Mouse (Mus musculus) heart, embryonic 15.5 days (tissue): ENCODE data around the gene Zfp709. TPM values are rescaled to one million over a fixed set of nuclear protein-coding genes. Genes with fewer than 3 reads are reported as not detected.
"Not testable (repeated sequence)": the region's sequence is repeated elsewhere in the genome, so short reads cannot be mapped to it uniquely, and the experiment has no call there.

Experiments used
- ATAC-seq: fragments of 200-750 bp; cut with Nextera tagmentation; replicated peaks from 2 replicates; pipeline ENCODE4 v1.8.0; 2017; ENCODE audit warnings: low read depth, moderate TSS enrichment; ENCODE audit not compliant: insufficient number of reproducible peaks, insufficient read depth, low FRiP score
- H3K27ac ChIP-seq: fragments of 300-500 bp; sonication (generic); 2 replicates; pipeline ENCODE4 v1.5.1; 2015; ENCODE audit warnings: mild to moderate bottlenecking, inconsistent platforms
- H3K27me3 ChIP-seq: fragments of 300-500 bp; sonication (generic); 2 replicates; pipeline ENCODE4 v1.6.1; 2015; ENCODE audit warnings: inconsistent platforms
- H3K36me3 ChIP-seq: fragments of 300-500 bp; sonication (generic); 2 replicates; pipeline ENCODE4 v1.6.1; 2015; ENCODE audit warnings: mild to moderate bottlenecking, inconsistent platforms
- H3K4me1 ChIP-seq: fragments of 300-500 bp; sonication (generic); replicated peaks from 2 replicates; pipeline ENCODE4 v1.6.1; 2015; ENCODE audit warnings: inconsistent platforms
- H3K4me2 ChIP-seq: fragments of 300-500 bp; sonication (generic); 2 replicates; pipeline ENCODE4 v1.6.1; 2015; ENCODE audit warnings: inconsistent platforms, mild to moderate bottlenecking, moderate library complexity
- H3K4me3 ChIP-seq: fragments of 300-500 bp; sonication (generic); 2 replicates; pipeline ENCODE4 v1.5.1; 2015; ENCODE audit warnings: mild to moderate bottlenecking, inconsistent platforms
- H3K9ac ChIP-seq: fragments of 300-500 bp; sonication (generic); 2 replicates; pipeline ENCODE4 v1.6.1; 2015; ENCODE audit warnings: mild to moderate bottlenecking, inconsistent platforms
- H3K9me3 ChIP-seq: fragments of 300-500 bp; sonication (generic); replicated peaks from 2 replicates; pipeline ENCODE4 v1.6.1; 2016; ENCODE audit warnings: inconsistent platforms
- WGBS: fragments of 180-500 bp; shearing (Covaris S2); methylation state at CpG from one replicate; pipeline ENCODE4 v1.1.7; 2015; ENCODE audit warnings: mixed read lengths; 5-methylcytosine and 5-hydroxymethylcytosine counted together
- polyA plus RNA-seq: library from polyadenylated mRNA; unstranded; fragments of >200 nt; fragmentation: Nextera tagmentation; extraction: Ambion mirVana; gene quantifications from 2 replicates; pipeline ENCODE4 v1.2.1, GENCODE M21; 2015

Gene Zfp709
- polyA plus RNA-seq = 3.7 and 5.7 TPM in 2 replicates

DNA sequence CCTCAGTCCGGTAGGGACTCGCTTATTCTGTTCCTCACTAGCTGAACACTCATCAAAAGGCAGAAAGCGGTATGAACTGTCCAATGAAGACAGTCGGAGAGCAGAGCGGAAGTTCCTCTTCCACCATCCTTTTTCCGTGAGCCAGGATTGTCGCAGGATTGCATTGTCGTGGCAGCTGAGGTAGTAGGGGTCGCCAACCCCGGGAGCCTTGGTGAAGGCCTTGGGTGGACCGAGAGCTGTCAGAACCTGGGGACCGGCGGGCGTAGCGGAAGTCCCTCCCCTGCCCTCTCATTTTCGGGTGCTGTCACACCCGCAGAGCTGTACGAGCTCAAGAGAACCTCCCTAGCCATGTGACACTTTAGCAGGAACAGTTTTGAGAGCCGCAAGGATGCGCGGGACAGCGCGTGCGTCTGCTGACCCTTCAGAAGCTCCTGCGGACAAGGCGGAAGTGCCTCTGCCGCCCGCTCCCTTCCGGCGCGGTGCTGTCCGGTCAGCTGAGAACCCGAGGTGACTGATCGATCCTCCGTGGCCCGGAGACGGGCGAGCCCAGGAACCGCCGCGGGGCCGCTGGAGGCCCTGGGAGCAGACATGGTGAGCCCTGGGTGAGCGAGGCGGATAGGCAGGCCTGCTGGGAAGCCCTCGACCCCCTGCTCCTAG lies at the start of gene Zfp709:
Zfp709 (plus strand) TSS at position 402 of the 657 bp plus-strand sequence.
- H3K9ac ChIP-seq = peak within 1 kb of the TSS; percentile 83
- ATAC-seq = peak; percentile 84

DNA sequence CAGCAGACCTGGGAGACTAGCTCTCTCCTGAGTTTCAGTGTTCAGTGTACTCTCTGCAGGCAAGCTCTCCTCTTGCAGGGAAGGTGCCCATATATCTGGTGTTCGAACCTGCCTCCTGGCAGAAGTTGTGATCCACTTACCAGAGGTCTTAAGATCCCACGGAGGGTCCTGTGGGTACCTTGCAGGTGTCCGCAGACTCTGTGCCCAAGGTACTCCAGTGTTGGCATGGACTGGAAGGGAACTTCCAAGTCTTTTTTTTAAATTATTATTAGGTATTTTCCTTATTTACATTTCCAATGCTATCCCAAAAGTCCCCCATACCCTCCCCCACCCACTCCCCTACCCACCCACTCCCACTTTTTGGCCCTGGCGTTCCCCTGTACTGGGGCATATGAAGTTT lies 43.6 kb upstream of the Zfp709 start:
- H3K36me3 ChIP-seq, H3K9me3 ChIP-seq, H3K4me3 ChIP-seq, ATAC-seq, H3K27ac ChIP-seq, H3K4me1 ChIP-seq, H3K9ac ChIP-seq, H3K4me2 ChIP-seq, H3K27me3 ChIP-seq: not testable (repeated sequence)
- 75% methylated on average over 4 of the region's 4 CpGs for WGBS

More for the DNA sequence above, at the start of gene Zfp709:
- H3K36me3 ChIP-seq = peaks cover 22% of the 10 kb centered on the region
- H3K27ac ChIP-seq = peak within 1 kb of the TSS; percentile 78
- peaks cover 9% of the 10 kb centered on the region; the same call in 1 of the 2 replicates for H3K9me3 ChIP-seq
- H3K4me2 ChIP-seq = peak within 1 kb of the TSS; percentile 93
- WGBS = 4% methylated on average over 44 of the region's 45 CpGs
- H3K27me3 ChIP-seq = no peaks in the 10 kb centered on the region
- H3K4me1 ChIP-seq = 0 out of 2 replicates have a peak, but pooled peaks cover 4% of the 10 kb centered on the region
- H3K4me3 ChIP-seq = peak within 1 kb of the TSS; percentile 73

DNA sequence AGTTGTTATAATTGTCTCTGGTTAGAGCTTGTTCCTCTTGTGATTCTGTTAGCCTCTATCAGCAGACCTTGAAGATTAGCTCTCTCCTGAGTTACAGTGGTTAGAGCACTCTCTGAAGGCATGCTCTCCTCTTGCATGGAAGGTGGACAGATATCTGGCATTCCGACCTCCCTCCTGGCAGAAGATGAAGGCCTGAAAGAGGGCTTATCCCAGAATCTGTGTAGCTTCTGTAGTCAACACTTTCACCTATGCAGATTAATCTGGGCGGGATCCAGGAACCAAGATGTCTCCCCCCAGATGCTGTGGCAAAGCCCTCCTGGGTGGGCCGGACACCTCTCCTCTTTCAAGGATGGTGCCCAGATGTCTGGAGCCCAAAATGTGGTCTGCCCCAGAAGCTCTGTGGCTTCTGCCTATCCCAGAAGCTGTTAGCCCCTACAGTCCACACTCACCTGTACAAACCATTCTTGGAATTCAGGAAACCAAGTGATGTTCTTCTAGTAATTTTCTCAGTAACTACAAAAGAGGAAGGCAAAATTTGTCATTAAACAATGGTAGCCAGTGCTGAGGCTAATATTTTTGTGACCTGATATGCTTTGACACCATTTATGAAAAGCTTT lies 40.5 kb upstream of the Zfp709 start:
- H3K9me3 ChIP-seq, H3K9ac ChIP-seq, H3K4me1 ChIP-seq, H3K4me2 ChIP-seq, H3K27ac ChIP-seq, H3K27me3 ChIP-seq, H3K36me3 ChIP-seq, H3K4me3 ChIP-seq: not testable (repeated sequence)
- ATAC-seq = peak; percentile 73
- WGBS = 76% methylated on average over 3 of the region's 3 CpGs

DNA sequence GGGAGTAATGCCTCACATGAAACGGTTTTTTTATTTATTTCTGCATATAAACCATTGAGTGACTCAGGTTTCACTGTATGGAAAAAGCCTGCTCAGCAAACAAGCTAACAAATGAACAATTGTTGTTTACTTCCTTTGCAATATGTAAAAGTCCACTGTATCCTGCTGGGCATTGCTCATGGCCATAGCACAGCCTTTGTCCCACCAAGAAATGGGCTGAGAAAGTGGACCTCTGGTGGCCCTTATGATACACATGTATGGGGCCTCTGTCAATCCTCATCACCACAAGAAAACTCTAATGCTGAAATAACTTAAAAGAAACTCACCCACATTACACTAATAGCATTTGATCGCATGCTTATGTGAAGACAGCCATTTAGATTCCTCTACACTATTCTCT lies 39.3 kb upstream of the Zfp709 start:
- H3K4me2 ChIP-seq, H3K27me3 ChIP-seq, H3K4me1 ChIP-seq, H3K9me3 ChIP-seq, H3K36me3 ChIP-seq, ATAC-seq, H3K27ac ChIP-seq, H3K4me3 ChIP-seq, H3K9ac ChIP-seq: not testable (repeated sequence)
- 66% methylated on average over 2 of the region's 2 CpGs for WGBS

DNA sequence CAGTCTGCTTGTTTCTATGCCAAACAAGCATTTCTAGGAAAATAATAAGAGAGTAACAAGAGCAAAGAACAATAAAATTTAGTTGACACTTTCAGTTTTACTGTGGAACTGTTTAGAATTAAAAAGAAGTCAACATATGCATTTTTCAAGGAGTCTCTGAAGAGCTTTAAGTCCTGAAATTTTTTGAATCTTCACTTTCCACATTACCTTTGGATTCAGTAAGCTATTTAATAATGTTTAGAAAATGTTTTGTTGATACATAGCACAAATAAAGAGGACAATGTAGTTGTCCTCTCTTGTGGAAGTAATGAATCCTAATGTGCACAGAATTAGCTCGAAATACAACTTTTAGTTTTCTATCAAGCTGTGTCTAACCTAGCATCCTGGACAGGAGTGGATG lies 37.4 kb upstream of the Zfp709 start:
- H3K27me3 ChIP-seq, H3K27ac ChIP-seq, H3K4me2 ChIP-seq, H3K4me1 ChIP-seq, ATAC-seq, H3K36me3 ChIP-seq, H3K9me3 ChIP-seq, H3K4me3 ChIP-seq, H3K9ac ChIP-seq: not testable (repeated sequence)
- WGBS = 67% methylated on average over 1 of the region's 1 CpGs

DNA sequence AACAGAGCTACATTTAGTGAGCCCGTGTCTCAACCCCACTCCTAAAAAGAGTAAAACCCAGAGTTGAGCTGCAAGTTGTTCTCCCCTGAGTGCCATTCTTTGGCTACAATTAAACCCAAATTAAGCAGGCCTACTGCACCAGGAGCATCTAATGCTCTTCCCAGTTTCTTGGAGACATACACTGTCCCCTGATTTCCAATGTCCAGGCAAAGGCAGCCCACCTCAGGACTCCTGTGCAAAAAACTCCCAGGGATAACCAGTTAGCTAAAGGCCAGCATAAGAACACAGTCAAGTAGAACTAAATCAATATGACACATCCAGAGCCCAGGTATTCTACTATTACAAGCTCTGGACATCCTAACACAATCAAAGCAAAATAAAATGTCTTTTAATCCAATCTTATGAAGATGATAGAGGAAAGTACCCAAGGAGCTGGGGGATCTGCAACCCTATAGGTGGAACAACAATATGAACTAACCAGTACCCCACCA lies 35.8 kb upstream of the Zfp709 start:
- WGBS = 71% methylated on average over 1 of the region's 1 CpGs
- H3K9ac ChIP-seq, H3K36me3 ChIP-seq, H3K9me3 ChIP-seq, H3K27me3 ChIP-seq, H3K4me2 ChIP-seq, H3K4me3 ChIP-seq, H3K4me1 ChIP-seq, H3K27ac ChIP-seq, ATAC-seq: not testable (repeated sequence)

DNA sequence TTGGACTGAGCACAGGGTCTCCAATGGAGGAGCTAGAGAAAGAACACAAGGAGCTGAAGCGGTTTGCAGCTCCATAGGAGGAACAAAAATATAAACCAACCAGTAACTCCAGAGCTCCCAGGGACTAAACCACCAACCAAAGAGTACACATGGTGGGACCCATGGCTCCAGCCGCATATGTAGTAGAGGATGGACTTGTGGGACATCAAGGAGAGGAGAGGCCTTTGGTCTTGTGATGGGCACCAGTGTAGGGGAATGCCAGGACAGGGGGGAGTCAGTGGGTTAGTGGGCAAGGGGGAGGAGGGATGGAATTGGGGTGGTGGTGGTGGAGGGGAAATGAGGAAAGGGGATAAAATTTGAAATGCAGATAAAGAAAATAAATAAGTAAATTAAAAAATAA lies 35.1 kb upstream of the Zfp709 start:
- H3K27ac ChIP-seq, H3K4me3 ChIP-seq, H3K4me1 ChIP-seq, H3K9ac ChIP-seq, H3K4me2 ChIP-seq, H3K36me3 ChIP-seq, H3K27me3 ChIP-seq, H3K9me3 ChIP-seq: not testable (repeated sequence)
- 75% methylated on average over 2 of the region's 2 CpGs for WGBS
- ATAC-seq = 0 out of 2 replicates have a peak, but pooled peaks have one; percentile 35

DNA sequence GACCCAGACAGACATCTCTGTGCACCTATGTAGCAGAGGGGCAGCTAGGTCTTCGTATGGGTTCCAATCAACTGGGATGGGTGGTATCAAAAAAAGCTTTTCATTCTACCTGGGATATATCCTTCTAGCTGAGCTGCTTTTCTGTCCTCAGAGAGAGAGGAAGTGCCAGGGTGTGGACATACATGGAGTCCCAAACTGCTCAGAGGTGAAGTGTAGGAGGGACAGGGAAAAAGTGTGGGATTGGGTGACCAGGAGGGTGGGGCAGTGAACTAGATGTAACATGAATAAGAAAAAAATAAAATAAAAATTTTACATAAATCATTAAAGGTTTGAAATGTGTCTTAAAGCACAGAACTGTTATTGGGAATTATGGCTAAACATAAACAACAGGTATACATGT lies 30.8 kb upstream of the Zfp709 start:
- not testable (repeated sequence) for H3K4me2 ChIP-seq, H3K27me3 ChIP-seq, H3K9ac ChIP-seq, H3K4me1 ChIP-seq, H3K4me3 ChIP-seq, H3K9me3 ChIP-seq, H3K36me3 ChIP-seq, ATAC-seq, H3K27ac ChIP-seq
- WGBS = 59% methylated on average over 1 of the region's 1 CpGs

DNA sequence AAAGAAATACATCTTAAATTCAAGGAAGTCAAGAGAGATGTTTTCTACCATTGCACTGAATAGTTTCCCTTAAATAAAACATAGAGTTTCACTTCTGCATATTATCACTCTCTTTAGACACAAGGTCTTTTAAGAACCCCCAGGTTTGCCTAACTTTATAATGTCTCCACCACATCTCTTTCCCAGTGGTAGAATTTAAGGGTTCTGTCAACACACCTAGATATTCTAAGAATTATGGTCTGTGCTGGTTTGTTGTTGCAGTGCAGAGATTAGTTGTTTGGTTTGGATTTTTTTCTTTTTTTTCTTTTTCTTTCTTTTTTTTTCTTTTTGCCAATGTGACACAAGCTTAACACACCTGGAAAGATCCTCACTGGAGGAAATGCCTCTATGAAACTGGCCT lies 28.5 kb upstream of the Zfp709 start:
- H3K4me2 ChIP-seq, H3K4me1 ChIP-seq, H3K27ac ChIP-seq, H3K36me3 ChIP-seq, ATAC-seq, H3K27me3 ChIP-seq, H3K9ac ChIP-seq, H3K4me3 ChIP-seq, H3K9me3 ChIP-seq: not testable (repeated sequence)

DNA sequence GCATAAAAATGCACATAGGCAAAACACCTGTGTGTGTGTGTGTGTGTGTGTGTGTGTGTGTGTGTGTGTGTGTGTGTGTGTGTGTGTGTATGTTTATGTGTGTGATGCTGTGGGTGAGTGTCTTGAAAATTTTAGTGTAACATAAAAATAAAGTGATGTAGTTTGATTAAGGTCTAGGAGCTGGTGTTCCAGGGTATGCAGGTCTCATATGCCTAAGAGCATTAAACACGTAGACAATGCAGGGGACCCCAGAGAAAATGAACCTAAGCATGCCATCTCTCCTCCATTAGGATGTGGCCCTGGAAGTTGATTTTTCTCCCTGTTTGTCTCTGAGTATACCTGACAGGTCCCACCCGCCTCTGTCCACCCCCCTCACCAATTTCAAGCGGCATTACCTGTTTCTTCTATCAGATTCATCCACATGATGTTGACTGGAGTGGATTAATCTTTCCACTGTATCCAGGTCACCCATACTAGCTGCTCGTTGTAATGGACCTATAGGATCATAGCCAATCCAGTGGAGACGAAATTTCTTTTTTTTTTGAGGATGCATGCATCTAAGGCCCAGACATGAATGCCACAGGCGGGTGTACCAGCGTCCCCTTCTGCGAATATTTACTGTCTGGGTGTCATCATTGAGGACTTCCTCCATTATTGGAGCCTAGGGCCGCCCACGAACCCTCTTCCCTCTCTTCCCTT lies 25.0 kb upstream of the Zfp709 start:
- H3K9ac ChIP-seq, H3K4me2 ChIP-seq, H3K36me3 ChIP-seq, H3K27me3 ChIP-seq, H3K9me3 ChIP-seq, H3K27ac ChIP-seq, H3K4me1 ChIP-seq, H3K4me3 ChIP-seq: not testable (repeated sequence)
- 0 out of 2 replicates have a peak, but pooled peaks have one; percentile 55 for ATAC-seq
- whole genome bisulfite sequencing = 67% methylated on average over 9 of the region's 10 CpGs

DNA sequence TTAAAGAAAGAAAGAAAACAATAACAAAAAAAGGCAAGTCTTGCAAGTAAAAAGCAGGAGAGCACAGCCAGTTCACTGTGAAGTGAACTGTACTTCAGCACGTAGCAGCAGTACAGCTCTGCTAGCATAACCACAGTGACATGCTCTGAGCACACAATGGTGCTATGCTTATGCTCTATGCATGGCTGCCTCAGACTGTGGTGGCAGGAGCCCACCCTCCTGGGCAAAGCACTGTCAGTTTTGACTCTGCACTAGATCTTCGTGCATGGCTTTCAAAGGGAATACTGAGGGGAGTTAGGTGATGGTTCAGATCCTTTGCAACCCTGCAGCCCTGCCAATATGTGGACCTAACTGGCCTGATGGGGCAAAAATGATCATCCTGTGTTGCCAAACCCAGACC lies 24.5 kb upstream of the Zfp709 start:
- not testable (repeated sequence) for H3K36me3 ChIP-seq, ATAC-seq, H3K27me3 ChIP-seq, H3K9ac ChIP-seq, H3K4me1 ChIP-seq, H3K4me2 ChIP-seq, H3K4me3 ChIP-seq, H3K27ac ChIP-seq, H3K9me3 ChIP-seq
- WGBS = 70% methylated on average over 2 of the region's 2 CpGs
